Mouse (Mus musculus): ENCODE measurements at regions not wholly inside any gene's neighbourhood (a gene's known extent, or its start where the extent isn't known, plus 50 kb on each side); places are given as distances from the start of the nearest gene placed in this dataset.

GRCm38 (mm10) chr1:4687605-4688004, 120.1 kb upstream of the Gm37988 start:
- 82% methylated on average over 9 of the region's 9 CpGs for WGBS
- Histone ChIP-seq H3K27ac (no peak overlapping the region), H3K9ac (no peak overlapping the region), H3K36me3 (no peaks in the 10 kb centered on the region), H3K4me1 (no peaks in the 10 kb centered on the region), H3K9me3 (no peaks in the 10 kb centered on the region), H3K4me2 (no peak overlapping the region), H3K4me3 (no peak overlapping the region), H3K27me3 (no peaks in the 10 kb centered on the region)
- ATAC-seq (ENCODE audit: borderline replicate concordance, extremely low read depth, low FRiP score, low TSS enrichment): no peak

- Histone ChIP-seq H3K36me3 (no peaks in the 10 kb centered on the region), H3K9ac (no peak overlapping the region), H3K4me2 (peak overlapping the region; percentile 44), H3K27me3 (no peaks in the 10 kb centered on the region), H3K4me3 (peak overlapping the region; percentile 18; the same call in 1 of the 2 replicates), H3K4me1 (no peaks in the 10 kb centered on the region), H3K27ac (no peak overlapping the region), H3K9me3 (no peaks in the 10 kb centered on the region)
- WGBS: 21% methylated on average over 26 of the region's 26 CpGs
- no peak for ATAC-seq (ENCODE audit: borderline replicate concordance, extremely low read depth, low FRiP score, low TSS enrichment)
Observed at GRCm38 (mm10) chr1:4689096-4689495, 118.6 kb upstream of the Gm37988 start.

GRCm38 (mm10) chr1:4703316-4703715, 104.4 kb upstream of the Gm37988 start:
- Histone ChIP-seq H3K9ac (no peak overlapping the region), H3K4me2 (no peak overlapping the region), H3K36me3 (no peaks in the 10 kb centered on the region), H3K9me3 (no peaks in the 10 kb centered on the region), H3K27me3 (no peaks in the 10 kb centered on the region), H3K27ac (no peak overlapping the region), H3K4me1 (no peaks in the 10 kb centered on the region), H3K4me3 (no peak overlapping the region)
- ATAC-seq (ENCODE audit: borderline replicate concordance, extremely low read depth, low FRiP score, low TSS enrichment): no peak
- WGBS: 72% methylated on average over 3 of the region's 3 CpGs

GRCm38 (mm10) chr1:4706171-4706570, 101.5 kb upstream of the Gm37988 start:
- Histone ChIP-seq H3K4me2 (no peak overlapping the region), H3K9ac (no peak overlapping the region), H3K27me3 (no peaks in the 10 kb centered on the region), H3K27ac (no peak overlapping the region), H3K4me3 (no peak overlapping the region), H3K36me3 (no peaks in the 10 kb centered on the region), H3K4me1 (no peaks in the 10 kb centered on the region), H3K9me3 (no peaks in the 10 kb centered on the region)
- 70% methylated on average over 6 of the region's 6 CpGs for WGBS
- no peak for ATAC-seq (ENCODE audit: borderline replicate concordance, extremely low read depth, low FRiP score, low TSS enrichment)

- 61% methylated on average over 10 of the region's 10 CpGs for WGBS
- peak; percentile 55; the same call in 1 of the 2 replicates for ATAC-seq (ENCODE audit: borderline replicate concordance, extremely low read depth, low FRiP score, low TSS enrichment)
- no peak overlapping the region for H3K9ac ChIP-seq
Observed at GRCm38 (mm10) chr1:4722333-4722931, 85.3 kb upstream of the Gm37988 start.

More at GRCm38 (mm10) chr1:4722333-4722931, 85.3 kb upstream of the Gm37988 start:
- Histone ChIP-seq H3K9me3 (no peaks in the 10 kb centered on the region), H3K4me2 (no peak overlapping the region), H3K27me3 (no peaks in the 10 kb centered on the region), H3K36me3 (no peaks in the 10 kb centered on the region), H3K27ac (no peak overlapping the region), H3K4me3 (no peak overlapping the region), H3K4me1 (no peaks in the 10 kb centered on the region)
